Comparison of ENCODE assay signal across 8 mouse cellular contexts in genomic region chr14:73473670-73474460, GRCm38 (mm10). TPM values are rescaled to one million over a fixed set of nuclear protein-coding genes. Genes with fewer than 3 reads are reported as not detected.
A peak's percentile ranks its signal among the peaks of the same experiment; 100 is the strongest.
DNase-seq lines count a peak whose midpoint lies in the region; ATAC-seq and TF ChIP-seq lines count a peak whose summit lies in the region.

No protein-coding gene starts in this region.

- TF ChIP-seq CTCF in cerebellum, adult 2 months (IDR thresholded peaks at IDR 0.05; ENCODE audit: borderline replicate concordance, insufficient read depth, low read depth, low read length), result no peak
- no peak for TF ChIP-seq CTCF in olfactory bulb, adult 2 months (IDR thresholded peaks at IDR 0.05; ENCODE audit: insufficient read depth, low read depth, low read length)

- no peaks in the 10 kb centered on the region for H3K36me3 ChIP-seq in neural tube, embryonic 11.5 days (ENCODE audit: control insufficient read depth, insufficient read depth, low read length)
- H3K36me3 ChIP-seq in kidney, embryonic 16.5 days (ENCODE audit: insufficient read depth, low read length), result no peaks in the 10 kb centered on the region

- TF ChIP-seq POLR2A in cerebellum, adult 2 months (IDR thresholded peaks at IDR 0.05; ENCODE audit: borderline replicate concordance, insufficient read depth, low read length), result no peak
- TF ChIP-seq POLR2A in olfactory bulb, adult 2 months (IDR thresholded peaks at IDR 0.05; ENCODE audit: insufficient read depth, low read depth, low read length), result no peak

- no peak overlapping the region for H3K27ac ChIP-seq in neural tube, embryonic 11.5 days (ENCODE audit: low read depth, low read length)
- no peak overlapping the region for H3K27ac ChIP-seq in cerebellum, adult 2 months (ENCODE audit: insufficient read depth, low read length)
- peak overlapping the region; percentile 55 for H3K27ac ChIP-seq in kidney, embryonic 16.5 days (ENCODE audit: low read length)
- peak overlapping the region; percentile 7; the same call in 1 of the 2 replicates for H3K27ac ChIP-seq in olfactory bulb, adult 2 months (ENCODE audit: insufficient read depth, low read depth, low read length)

- ATAC-seq in neural tube, embryonic 11.5 days (ENCODE audit: insufficient read depth, low FRiP score, low TSS enrichment), result no peak
- ATAC-seq in kidney, embryonic 16.5 days (ENCODE audit: low FRiP score, low TSS enrichment), result no peak

- H3K4me1 ChIP-seq in neural tube, embryonic 11.5 days (ENCODE audit: control insufficient read depth, insufficient read depth, low read length), result no peaks in the 10 kb centered on the region; the same call in 1 of the 2 replicates
- peaks cover 17% of the 10 kb centered on the region; the same call in 1 of the 2 replicates for H3K4me1 ChIP-seq in cerebellum, adult 2 months (ENCODE audit: control insufficient read depth, insufficient read depth, low read length)
- peaks cover 33% of the 10 kb centered on the region for H3K4me1 ChIP-seq in kidney, embryonic 16.5 days (ENCODE audit: insufficient read depth, low read length)
- peaks cover 20% of the 10 kb centered on the region for H3K4me1 ChIP-seq in olfactory bulb, adult 2 months (ENCODE audit: control insufficient read depth, insufficient read depth, low read length)

- no peaks in the 10 kb centered on the region for H3K9me3 ChIP-seq in neural tube, embryonic 11.5 days (ENCODE audit: control insufficient read depth, low read length)
- no peaks in the 10 kb centered on the region for H3K9me3 ChIP-seq in kidney, embryonic 16.5 days (ENCODE audit: low read length)

- 73% methylated on average over 3 of the region's 3 CpGs for WGBS in neural tube, embryonic 11.5 days
- 55% methylated on average over 3 of the region's 3 CpGs for WGBS in cerebellum, adult 2 months
- 27% methylated on average over 3 of the region's 3 CpGs for WGBS in kidney, embryonic 16.5 days
- WGBS in olfactory bulb, adult 2 months, result 58% methylated on average over 3 of the region's 3 CpGs

- H3K9ac ChIP-seq in neural tube, embryonic 11.5 days (ENCODE audit: low read length), result no peak overlapping the region
- H3K9ac ChIP-seq in kidney, embryonic 16.5 days (replicated peaks; ENCODE audit: low read length), result no peak overlapping the region

- DNase-seq in neural tube, embryonic 11.5 days (ENCODE audit: low spot score), result peak; percentile 26
- no peak for DNase-seq in neural tube, embryonic 10.5 days (ENCODE audit: extremely low spot score, low spot score)
- DNase-seq in cerebellum, adult 2 months, result peak; percentile 73 to 82
- peak; percentile 75 for DNase-seq in gonadal fat pad, adult 2 months (ENCODE audit: low read depth)
- DNase-seq in embryo, embryonic 9.5 days (ENCODE audit: extremely low spot score), result no peak
- DNase-seq in thymus, postnatal 36 days, result no peak

- H3K4me2 ChIP-seq in neural tube, embryonic 11.5 days (ENCODE audit: low read depth), result no peak overlapping the region
- no peak overlapping the region for H3K4me2 ChIP-seq in kidney, embryonic 16.5 days (replicated peaks; ENCODE audit: low read depth, low read length)

- H3K27me3 ChIP-seq in neural tube, embryonic 11.5 days (ENCODE audit: control insufficient read depth, insufficient read depth, low read length), result no peaks in the 10 kb centered on the region
- no peaks in the 10 kb centered on the region for H3K27me3 ChIP-seq in cerebellum, adult 2 months (ENCODE audit: control insufficient read depth, insufficient read depth, low read length)
- H3K27me3 ChIP-seq in kidney, embryonic 16.5 days (ENCODE audit: insufficient read depth, low read length), result no peaks in the 10 kb centered on the region

- no peak overlapping the region for H3K4me3 ChIP-seq in neural tube, embryonic 11.5 days (ENCODE audit: low read depth, low read length)
- no peak overlapping the region for H3K4me3 ChIP-seq in cerebellum, adult 2 months (replicated peaks; ENCODE audit: insufficient read depth, low read depth, low read length)
- H3K4me3 ChIP-seq in kidney, embryonic 16.5 days (ENCODE audit: low read length), result no peak overlapping the region
- H3K4me3 ChIP-seq in olfactory bulb, adult 2 months (ENCODE audit: insufficient read depth, low read depth, low read length), result no peak overlapping the region

RNA-seq across cellular contexts. Expression of gene Med4, which starts 36.0 kb away (rescaled TPM):
- 96.7 and 101 TPM in 2 replicates for polyA plus RNA-seq in neural tube, embryonic 11.5 days (2014; fragmentation: Nextera tagmentation; extraction: Ambion mirVana)
- 38.7 and 40.0 TPM in 2 replicates for polyA plus RNA-seq in cerebellum, adult 2 months (2012; rRNA removed)
- 19.9 and 20.1 TPM in 2 replicates for polyA plus RNA-seq in gonadal fat pad, adult 2 months (2012; rRNA removed)
- polyA plus RNA-seq in kidney, embryonic 16.5 days (2015; fragmentation: Nextera tagmentation; extraction: Ambion mirVana), result 93.2 and 94.5 TPM in 2 replicates
- polyA plus RNA-seq in olfactory bulb, adult 2 months (2012; ENCODE audit: insufficient read depth, insufficient read length, low replicate concordance, missing spikeins), result not detected in 2 replicates

RNA-seq across cellular contexts. Expression of gene Sucla2, which starts 51.3 kb away (rescaled TPM):
- 112 and 117 TPM in 2 replicates for polyA plus RNA-seq in neural tube, embryonic 11.5 days (2014; fragmentation: Nextera tagmentation; extraction: Ambion mirVana)
- 163 and 164 TPM in 2 replicates for polyA plus RNA-seq in cerebellum, adult 2 months (2012; rRNA removed)
- 21.5 and 24.1 TPM in 2 replicates for polyA plus RNA-seq in gonadal fat pad, adult 2 months (2012; rRNA removed)
- polyA plus RNA-seq in kidney, embryonic 16.5 days (2015; fragmentation: Nextera tagmentation; extraction: Ambion mirVana), result 128 and 139 TPM in 2 replicates
- 392 TPM in 1 of 2 replicates, not detected in the other for polyA plus RNA-seq in olfactory bulb, adult 2 months (2012; ENCODE audit: insufficient read depth, insufficient read length, low replicate concordance, missing spikeins)

Comparison
In these comparisons a context has a peak if more than half of its experiments do, and no peak if none do; other contexts are left out.
1. DNase-seq: peak in neural tube, embryonic 11.5 days (single experiment), cerebellum, adult 2 months (2 of 2) and gonadal fat pad, adult 2 months (single experiment); none in neural tube, embryonic 10.5 days (single experiment), embryo, embryonic 9.5 days (single experiment) and thymus, postnatal 36 days (0 of 2).
2. H3K27ac ChIP-seq: peak in kidney, embryonic 16.5 days (single experiment) and olfactory bulb, adult 2 months (single experiment); none in neural tube, embryonic 11.5 days (single experiment) and cerebellum, adult 2 months (single experiment).